Mouse (Mus musculus): ENCODE results near the gene E2f3. TPM values are rescaled to one million over a fixed set of nuclear protein-coding genes. Genes with fewer than 3 reads are reported as not detected.

The E2f3 gene
- 3.8 and 4.0 TPM in 2 replicates for polyA plus RNA-seq (2021; fragmentation: Nextera tagmentation)
- long read RNA-seq, experiment 1, partial matches to known transcripts = 0 of 3 reads
- long read RNA-seq, experiment 1, other reads (novel, unspliced or antisense) = 3 of 3 reads
- long read RNA-seq, experiment 2, full-length matches to known transcripts = 5 of 18 reads
- long read RNA-seq, experiment 2, partial matches to known transcripts = 2 of 18 reads
- long read RNA-seq, experiment 2, other reads (novel, unspliced or antisense) = 11 of 18 reads

DNA sequence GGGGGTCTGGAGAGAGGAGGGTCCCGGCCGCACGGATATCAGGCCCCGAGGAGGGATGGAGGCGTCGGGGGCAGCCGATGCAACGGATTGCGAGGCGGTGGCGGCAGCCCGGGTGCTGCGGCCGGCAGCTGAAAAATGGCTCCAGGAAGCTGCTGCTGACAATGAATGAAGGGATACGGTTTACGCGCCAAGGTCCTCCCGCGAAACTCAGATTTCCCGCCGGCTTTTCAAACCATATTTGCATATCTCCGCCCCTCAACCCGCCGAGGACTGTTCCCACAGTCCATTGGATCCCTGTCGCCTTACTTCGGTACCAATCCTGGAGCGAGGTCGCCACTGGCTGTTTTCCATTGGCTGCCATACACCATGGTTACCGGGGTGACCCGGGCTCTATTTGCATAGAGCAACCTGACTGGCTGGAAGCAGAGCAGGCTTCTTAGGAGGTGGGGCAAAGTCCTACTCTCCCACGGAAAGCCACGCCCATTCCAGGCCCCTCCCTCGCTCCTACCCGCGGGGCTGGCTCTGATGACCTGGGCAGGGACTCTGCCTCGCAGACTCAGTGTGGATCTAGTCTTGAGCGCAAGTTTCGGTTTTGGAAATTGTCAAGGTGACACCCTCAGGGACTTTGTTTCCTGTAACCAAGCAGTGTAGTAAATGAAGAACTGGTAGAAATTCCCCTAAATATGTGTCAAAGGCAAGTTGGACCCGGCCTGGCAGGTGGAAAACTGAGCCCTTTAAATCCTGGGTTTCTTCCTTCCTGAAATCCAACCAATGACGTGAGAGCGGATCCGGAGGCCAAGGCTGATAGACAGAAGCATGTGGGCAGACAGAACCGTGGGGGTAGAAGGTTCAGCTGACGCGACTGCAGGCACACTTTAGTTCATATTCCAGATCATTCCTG lies at the start of gene E2f3:
Gene E2f3, minus strand, starts transcription at position 209 of the 901 bp plus-strand sequence.

Other genes with a start within 250 kb of the E2f3 start
- gene Cdkal1, start 130.4 kb downstream of the E2f3 start, polyA plus RNA-seq (2021; fragmentation: Nextera tagmentation) = 6.8 and 7.2 TPM in 2 replicates
- gene Mboat1, start 150.4 kb upstream of the E2f3 start, polyA plus RNA-seq (2021; fragmentation: Nextera tagmentation) = 1.8 and 2.3 TPM in 2 replicates